Mouse (Mus musculus) kidney, postnatal 25 days (tissue): ENCODE data around the gene Tbc1d10b.
A peak's percentile ranks its signal among the peaks of the same experiment; 100 is the strongest.
"Not testable (repeated sequence)": the region's sequence is repeated elsewhere in the genome, so short reads cannot be mapped to it uniquely, and the experiment has no call there.

Experiments
- DNase-seq, 2 experiments: peaks; one replicate each; pipeline ENCODE4 v3.0.0; 2021; ENCODE audit warnings: mixed read lengths in 2 of 2

The Tbc1d10b gene

DNA sequence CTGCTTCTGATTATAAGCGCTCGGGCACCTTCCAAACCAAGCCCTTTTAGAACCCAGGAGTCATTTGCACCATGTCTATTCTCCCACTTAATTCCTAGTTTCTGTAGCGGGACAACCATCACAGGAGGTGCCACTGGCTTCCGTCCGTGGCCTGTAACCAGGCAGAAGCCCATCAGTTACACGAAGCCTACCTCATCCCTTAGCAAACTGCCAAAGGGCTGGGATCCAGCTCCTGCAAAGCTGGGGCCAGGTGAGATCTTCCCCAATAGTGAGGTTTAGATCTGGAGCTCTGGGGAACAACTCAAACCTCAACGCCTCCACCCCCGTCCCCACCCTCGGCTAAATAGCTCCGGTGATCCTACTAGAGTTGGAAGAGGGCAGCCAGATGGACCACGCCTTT lies 11.8 kb downstream of the Tbc1d10b start:
- peak in 1 of 2 experiments; percentile 35 for DNase-seq

DNA sequence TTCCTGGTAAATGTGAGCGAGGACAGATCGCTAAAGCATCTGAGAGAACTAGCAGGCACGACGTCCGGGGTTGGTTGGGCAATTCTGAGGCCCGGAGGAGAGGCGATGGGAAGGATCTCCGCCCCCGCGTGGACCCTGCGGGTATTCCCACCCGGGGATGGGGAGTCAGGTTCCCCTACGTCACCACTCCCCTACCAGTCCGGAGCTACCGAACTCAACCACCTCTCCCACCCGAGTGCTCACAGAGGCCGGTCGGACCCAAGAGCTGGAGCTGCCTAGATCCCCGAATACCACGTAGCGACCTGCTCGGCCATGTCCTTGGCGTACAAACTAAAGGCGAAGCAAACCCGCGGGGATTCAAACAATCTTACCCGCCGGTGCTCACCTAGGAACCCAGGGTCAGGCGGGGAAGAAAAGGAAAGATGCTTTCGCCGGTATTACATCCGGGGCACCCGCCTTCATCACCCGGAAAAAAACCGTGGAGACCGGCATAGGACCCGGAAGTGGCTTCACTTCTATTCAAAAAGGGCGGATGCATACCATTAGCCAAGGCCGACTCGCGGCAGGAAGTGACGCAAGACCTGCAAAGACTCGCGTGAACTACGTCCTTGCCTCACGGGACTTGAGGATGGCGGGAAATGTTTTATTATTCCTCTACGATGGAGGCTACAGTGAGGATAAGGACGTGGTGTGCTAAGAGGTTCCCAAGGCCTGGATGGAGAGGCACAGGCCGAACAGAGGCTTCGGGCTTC lies 12.5 kb downstream of the Tbc1d10b start, which contains the start of gene Cd2bp2:
Cd2bp2 (minus strand) TSS at position 507 of the 752 bp plus-strand sequence.
- peak; percentile 96 to 99 for DNase-seq

DNA sequence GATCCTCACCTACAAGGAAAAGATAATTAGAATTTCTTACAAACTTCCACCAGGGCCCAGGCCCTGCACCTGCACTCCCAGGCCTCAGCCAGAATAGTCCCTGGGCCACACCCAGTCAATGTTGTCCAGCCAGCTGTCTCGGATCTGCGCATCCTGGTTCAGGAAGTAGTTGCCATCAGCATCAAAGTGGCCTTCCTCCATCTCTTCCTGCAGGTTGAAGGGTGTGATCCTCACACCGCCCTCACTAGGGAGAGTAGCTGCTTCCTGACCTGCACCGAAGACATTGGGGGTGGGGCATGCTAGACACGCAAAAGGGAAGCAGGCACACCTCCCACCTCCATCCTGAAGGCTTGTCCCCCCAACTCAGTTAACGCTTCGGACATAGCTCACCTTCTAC lies 13.6 kb downstream of the Tbc1d10b start:
- no peak for DNase-seq

DNA sequence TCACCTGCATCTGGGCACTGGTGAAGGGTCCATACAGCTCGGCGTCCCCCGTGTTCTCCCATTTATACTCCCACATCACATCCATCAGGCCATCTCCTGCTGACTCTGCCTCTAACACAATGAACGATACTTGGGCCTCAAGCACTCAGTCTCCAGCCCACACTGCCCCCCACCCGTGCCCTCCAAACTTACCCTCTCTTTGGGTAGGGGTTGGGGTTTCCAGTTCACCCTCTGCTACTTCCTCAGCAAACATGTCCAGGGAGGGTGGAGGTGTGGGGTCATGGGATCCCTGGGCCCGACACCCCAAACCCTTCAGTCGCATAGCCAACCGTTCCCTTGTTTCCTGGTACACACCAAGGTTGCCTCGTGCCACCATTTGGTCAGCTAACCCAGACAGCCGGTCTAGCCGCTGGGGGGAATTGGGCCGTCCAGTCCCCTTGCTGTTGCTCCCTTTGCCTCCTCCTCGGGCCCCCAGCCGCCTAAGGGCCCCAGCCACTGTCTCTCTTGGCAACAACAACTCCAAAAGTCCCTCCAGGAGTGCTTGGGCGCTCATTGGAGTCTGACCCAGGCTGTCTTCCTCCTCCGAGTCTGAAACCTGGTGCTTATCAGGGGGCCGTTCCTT lies 14.1 kb downstream of the Tbc1d10b start:
- DNase-seq, result peak in 1 of 2 experiments; percentile 33

DNA sequence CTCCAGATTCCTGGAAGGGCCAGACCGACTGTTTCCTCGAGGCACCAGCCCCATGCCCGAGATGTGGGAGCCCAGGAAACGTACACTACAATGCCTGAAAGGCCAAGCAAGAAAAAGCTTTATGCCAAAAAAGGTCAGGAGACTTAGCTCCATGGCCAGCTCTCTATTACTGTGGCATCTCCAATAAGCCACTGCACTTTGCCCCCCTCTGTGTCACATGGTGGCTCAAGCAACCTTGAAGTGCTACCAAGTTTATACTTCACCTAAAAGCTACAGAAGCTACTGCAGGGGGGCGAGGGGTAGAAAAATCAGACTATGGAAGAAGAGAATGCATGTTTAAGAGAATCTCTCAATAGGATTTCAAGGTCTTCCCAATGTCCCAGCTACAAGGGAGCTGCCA lies 15.3 kb downstream of the Tbc1d10b start:
- DNase-seq, result peak; percentile 75 to 85

DNA sequence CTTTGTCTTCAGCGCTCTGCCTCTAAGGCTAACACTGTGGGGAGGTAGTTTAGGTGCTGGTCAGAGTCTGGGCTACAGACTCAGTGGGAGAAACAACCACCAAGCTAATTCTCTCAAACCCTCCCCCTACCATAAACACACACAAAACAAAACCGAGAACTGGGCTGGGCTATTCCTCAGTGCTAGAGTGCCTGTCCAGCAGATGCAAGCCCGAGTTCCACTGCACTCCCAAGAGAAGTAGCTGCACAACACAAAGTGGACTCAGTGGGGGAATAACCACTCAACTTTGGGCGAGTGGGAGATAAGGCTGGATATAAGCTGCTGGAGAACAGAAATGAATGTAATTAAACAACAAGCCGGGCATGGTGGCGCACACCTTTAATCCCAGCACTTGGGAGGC lies 17.6 kb downstream of the Tbc1d10b start:
- no peak for DNase-seq

DNA sequence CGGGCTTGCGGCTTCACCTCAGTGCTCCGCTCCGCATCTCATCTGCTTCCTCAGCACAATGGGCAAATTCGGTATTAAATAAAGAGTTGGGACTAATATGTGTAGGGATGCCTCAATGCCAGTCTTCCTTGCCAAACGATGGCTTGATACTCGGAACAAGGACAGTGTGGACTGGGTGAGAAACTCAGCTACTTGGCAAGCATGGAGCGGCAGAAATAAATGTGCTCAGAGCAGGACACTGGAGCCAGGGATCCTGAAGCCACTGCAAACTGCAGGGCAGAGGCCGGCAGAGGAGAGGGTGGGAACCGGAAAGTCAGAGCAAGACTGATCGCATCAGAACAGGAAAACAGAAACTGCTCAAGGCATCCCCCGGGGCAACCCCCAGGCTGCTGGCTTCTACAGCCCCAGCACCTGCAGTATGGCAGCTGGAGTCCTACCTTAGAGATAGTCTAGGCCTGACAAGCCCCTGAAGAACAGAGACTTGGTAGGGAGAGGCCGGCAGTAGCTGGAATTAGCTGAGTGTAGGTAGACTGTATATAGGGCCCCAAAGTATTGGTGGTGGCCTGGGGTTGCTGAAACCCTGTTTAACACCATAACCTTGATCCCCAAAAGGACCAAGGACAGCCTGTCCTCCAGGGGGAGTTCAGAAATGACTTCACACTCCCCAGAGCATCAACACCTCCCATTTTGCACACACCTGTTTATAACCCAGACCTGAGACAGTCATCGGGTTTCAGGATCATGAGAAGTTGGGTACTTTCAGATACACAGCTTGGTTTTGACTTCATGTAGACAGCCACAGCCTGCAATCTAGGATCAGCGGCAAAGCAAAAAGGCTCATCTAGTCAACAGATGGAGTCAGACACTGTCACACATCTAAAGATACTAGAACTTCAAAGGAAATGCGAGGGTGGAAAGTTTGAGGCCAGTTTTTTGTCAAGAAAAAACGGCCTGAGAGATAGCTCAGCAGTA lies 19.7 kb downstream of the Tbc1d10b start:
- DNase-seq, result no peak

DNA sequence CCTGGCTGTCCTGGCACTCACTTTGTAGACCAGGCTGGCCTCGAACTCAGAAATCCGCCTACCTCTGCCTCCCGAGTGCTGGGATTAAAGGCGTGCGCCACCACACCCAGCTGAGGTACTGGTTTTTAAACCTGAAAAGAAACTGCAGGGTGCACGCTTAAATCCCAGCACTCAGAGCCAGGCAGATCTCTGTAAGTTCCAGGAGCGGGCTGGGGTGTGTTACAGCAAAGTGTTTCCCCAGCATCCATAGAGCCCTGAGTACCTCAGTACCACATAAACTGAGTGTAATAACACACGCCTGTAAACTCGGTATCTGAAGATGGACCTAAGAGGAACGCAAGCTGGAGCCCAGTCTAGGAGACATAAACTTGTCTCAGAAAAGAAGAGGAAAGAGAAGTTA lies 20.9 kb downstream of the Tbc1d10b start:
- no peak for DNase-seq

DNA sequence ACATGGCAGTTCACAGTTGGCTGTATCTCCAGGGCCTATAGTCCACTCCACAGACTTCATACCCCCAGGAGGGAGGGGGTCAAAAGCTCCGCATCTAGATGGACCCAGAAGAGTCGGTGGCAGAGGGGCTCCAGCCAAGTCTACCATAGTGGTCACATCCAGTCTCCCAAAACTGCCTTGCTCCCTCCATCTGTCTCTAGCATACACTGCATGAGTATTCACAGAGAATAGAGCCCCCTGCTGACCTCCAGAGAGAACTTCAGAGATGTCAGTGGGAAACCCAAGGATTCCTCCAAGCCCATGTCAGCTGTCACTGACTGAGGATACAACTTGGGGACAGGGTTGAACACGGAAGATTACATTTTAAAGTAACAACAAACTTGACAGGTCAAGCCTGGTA lies 22.7 kb downstream of the Tbc1d10b start:
- DNase-seq, result no peak

DNA sequence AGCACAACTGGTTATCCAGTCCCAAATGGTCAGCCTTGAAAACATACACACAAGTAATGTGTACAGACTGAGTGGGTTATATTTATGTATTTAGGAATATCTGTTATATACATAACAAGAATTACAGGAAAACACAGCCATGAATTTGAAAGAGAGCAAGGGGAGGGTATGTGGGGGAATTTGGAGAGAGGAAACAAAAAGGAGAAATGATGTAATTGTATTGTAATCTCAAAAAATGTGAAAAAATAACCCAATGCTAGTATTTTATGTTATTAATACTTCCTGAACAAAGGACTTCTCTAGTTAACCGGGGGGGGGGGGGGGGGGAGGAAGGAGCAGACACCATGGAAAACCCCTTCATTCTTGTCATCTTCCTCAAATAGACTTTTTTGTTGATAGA lies 23.5 kb downstream of the Tbc1d10b start:
- no peak for DNase-seq

DNA sequence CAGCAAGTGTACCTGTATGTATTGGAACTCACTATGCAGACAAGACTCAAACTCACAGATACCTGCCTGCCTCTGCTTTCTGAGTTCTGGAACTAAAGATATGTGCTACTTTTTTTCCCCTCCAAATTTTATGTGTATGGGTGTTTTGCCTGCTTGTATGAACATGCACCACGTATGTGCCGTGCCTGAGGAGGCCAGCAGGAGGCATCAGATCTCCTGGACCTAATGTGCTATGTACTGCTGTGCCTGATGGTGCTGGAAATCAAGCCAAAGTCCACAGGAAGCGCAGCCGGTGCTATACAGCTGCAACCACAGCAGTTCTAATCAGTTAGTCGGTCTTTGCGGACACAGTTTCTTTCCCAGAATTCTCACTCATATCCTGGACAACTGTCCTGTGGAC lies 24.4 kb downstream of the Tbc1d10b start:
- peak in 1 of 2 experiments; percentile 48 for DNase-seq

DNA sequence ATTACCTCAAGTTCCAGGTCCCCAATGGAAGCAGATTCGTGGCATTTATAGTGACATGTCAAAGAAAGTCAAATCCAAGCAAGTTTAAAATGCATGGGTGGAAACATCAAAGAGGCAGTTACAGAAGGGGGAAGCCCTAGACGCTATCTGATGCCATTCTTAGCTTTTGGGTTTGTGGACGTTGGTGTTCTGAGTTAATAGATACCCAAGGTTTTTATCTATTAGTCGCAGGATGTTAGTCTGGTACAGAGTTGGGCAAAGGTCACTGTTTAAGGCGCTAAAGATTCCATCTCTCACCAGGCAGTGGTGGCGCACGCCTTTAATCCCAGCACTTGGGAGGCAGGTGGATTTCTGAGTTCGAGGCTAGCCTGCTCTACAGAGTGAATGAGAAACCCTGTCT lies 24.9 kb downstream of the Tbc1d10b start:
- no peak for DNase-seq

DNA sequence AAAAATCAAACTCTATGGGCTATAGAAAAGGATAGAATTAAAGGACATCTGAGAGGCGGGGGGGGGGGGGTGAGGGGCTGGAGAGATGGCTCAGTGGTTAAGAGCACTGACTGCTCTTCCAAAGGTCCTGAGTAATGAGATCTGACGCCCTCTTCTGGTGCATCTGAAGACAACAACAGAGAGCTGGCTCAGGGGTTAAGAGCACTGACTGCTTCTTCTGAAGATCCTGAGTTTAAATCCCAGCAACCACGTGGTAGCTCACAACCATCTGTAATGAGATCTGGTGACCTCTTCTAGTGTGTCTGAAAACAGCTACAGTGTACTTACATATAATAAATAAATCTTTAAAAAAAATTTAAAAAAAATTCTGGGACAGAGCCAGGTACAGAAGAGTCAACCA lies 26.5 kb downstream of the Tbc1d10b start:
- DNase-seq, result not testable (repeated sequence)

DNA sequence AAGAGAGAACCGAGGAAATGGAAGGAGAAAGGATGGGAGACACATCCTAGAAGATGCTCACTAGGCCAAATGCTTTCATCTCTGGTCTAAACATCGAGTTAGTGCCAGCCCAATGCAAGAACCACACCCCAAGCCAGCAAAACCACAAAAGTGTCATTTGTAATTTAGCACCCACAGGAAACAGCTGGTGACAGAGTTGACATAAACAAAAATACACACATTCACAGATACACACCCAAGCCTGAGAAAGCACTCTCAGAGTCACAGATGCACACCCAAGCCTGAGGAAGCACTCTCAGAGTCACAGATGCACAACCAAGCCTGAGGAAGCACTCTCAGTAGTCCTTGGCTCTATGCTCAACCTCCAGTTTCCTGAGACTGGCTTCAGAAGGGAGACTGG lies 27.5 kb downstream of the Tbc1d10b start:
- DNase-seq, result no peak

DNA sequence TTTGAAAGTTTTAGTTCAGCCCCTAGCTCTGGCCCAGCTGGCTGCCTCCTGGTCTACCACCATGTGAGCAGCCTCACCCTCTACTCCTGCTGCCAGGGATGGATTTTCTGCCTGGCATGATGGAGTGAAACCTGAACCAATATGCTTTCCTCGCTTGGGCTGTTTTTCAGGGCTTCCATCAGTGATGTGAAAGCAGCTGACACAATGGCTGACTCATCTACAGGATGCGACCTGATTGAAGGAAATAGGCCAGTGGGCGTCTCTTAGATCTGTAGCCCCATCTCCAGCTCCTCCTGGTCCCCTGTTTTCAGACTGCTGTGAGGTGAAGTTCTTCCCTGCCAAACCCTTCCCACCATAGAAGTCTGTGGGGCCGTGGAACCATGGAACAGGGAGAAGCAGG lies 31.3 kb downstream of the Tbc1d10b start:
- no peak for DNase-seq

DNA sequence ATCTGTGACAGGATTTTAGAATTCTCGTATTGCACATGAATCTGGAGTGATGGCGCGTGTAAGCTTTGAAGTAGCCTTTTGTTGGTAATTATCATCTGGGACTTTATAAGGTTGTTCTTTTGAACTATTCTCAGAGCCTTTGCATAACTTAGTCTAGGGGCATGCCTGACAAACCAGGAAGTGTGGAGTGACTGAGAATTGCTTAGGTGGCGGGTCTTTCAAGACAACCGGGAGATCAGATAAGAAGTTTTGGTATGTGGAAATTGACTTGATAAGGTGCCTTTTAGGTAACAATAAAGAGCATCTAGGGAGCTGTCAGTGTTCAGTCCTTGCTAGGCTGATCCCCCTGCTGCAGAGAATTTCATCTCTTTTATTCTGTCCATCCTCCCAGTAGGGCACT lies 41.8 kb downstream of the Tbc1d10b start:
- DNase-seq, result no peak

DNA sequence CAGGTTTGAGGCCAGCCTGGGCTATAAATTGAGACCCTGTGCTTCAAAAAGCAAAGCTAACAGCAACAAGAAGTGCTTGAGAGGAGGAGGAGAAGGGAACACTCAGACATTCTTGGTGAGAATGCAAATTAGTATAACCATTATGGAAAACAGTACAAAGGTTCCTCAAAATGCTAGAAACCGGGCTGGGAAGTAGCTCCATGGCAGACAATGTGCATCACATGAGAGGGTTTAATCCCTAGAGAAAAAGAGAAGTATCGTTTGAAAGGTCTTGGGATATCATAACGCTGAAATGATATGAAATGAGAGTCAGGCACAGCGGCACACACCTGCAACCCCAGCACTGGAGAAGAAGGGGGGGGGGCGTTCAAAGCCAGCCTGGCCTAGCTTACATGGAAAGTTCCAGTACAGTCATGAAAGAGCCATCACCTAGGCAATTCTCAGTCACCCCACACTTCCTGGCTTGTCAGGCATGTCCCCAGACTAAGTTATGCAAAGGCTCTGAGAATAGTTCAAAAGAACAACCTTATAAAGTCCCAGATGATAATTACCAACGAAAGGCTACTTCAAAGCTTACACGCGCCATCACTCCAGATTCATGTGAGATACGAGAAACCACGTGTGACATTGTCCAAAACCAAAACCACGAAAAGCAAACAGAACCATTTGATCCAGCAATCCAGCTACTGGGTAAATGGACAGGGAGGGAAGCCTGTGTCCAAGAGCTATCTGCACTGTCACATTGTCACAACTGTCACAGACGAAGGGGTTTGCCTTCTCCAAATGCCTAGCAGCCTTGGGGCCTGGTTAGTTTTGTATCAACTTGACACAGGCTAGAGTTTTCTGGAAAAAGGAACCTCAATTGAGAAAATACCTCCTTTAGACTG lies 42.4 kb downstream of the Tbc1d10b start:
- no peak for DNase-seq

DNA sequence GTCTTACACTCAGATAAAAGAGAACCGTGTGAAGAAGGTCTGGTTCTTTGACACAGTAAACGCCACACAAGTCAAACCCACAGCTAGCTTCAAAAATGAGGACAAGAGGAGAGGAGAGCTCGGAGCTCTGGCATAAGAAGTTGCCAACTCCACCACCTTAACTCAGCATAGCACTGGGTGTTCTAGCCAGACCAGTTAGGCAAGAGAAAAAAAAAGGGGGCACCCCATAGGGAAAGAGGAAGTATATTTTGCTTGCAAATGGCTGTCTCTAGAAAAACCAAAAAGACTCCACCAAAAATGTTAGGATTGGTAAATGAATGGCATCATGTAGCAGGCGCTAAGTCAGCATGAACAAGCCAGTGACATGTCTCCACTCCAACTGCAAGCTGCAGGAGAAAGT lies 44.3 kb downstream of the Tbc1d10b start:
- DNase-seq, result no peak

DNA sequence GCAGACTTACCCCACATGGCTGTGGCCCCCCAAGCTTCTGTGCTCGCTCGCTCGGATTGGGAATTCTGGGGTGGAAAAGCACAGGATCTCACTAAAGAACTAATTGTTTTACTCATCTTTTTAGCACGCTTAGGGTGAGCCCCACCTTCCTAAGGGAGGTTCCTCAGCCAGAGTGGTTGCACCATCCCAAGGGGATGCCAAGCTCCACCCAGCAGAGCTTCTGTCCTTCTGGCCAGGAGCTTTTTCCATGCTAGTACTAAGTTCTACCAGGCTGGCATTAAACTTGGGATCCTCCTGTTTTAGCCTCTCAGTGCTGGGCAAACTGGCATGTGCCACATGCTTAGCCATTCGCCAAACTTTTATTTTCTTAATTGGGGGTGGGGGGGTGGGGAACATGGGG lies 45.7 kb downstream of the Tbc1d10b start:
- DNase-seq, result no peak

DNA sequence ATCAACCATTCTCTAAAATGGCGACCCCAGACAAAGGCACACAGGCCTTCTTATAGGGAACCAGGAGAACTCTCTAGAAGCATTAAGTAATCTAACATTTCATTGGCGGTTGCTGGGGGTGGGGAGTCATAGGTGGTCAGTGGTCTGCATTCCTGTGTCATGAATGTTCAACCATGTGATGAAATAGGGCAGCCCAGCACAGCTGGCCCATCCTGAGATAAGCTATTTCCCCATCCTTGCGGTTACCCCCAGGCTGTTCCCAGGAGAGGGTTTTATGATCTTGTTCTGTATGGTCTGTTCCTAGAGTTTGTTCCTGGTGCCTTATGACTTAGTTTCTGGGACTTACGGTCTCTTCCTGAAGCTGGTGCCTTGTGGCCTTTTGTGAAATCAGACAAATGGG lies 50.7 kb downstream of the Tbc1d10b start:
- no peak for DNase-seq

DNA sequence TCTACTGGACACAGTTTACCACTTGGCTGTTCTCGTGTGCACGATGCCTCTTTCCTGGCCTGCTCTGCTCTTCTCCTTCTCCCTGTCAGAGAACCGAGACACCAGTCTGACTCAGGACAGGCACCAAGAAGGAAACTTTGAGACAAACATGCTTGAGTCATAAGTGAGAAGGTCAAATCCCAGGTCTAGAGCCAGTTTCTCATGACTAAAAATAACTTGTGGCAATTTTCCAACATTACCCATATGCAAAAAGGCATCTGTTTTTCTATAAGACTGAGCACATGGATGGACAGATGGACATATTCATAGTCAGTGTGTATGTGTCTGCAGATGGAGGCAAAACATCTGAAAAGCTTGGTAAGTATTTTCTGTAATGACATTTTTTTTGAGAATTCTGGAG lies 54.8 kb downstream of the Tbc1d10b start:
- no peak for DNase-seq

DNA sequence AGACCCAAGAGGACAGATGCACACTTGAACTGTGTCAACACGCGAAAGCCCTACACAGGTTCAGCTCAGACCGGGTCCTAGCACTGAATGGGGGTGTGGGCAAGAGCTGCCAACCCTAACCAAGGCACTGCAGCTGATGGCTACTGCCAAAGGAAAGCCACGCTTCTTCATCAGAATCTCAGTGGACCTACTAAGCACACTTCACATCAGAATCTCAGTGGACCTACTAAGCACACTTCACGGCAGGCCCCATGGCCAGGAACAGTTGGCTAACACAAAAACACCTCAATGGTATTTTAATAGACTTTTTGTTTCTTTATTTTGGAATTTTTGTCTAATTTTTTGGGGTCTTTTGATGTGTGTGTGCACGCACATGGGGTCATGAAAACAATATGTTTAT lies 55.8 kb downstream of the Tbc1d10b start:
- DNase-seq, result no peak
